In the genomic region with DNA sequence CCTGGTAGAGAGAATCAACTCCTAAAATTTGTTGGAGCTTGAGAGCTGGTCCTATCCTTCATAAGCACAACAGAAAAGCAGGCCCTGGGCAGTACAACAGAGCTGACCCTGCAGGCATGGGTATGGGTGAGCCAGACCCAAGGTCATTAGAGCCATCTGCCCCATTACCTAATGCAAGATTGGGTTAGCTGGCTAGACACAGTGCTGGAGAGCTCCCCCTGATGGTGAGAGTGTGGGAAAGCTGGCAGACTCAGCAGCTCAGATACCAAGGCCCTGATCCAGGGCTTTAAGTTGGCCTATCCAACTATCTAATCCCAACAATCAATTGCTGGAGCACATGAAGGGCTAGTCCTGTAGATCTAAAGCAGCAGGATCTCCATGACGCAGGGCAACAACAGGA, we compare ENCODE assay signal across 8 mouse cellular contexts. TPM values are rescaled to one million over a fixed set of nuclear protein-coding genes. Genes with fewer than 3 reads are reported as not detected.
DNase-seq lines count a peak whose midpoint lies in the region; ATAC-seq lines count a peak whose summit lies in the region.

No protein-coding gene starts in this region.

- no peak overlapping the region for H3K27ac ChIP-seq in forebrain, embryonic 11.5 days (ENCODE audit: low read depth, low read length)
- H3K27ac ChIP-seq in forebrain, embryonic 12.5 days, result no peak overlapping the region
- H3K27ac ChIP-seq in stomach, embryonic 16.5 days (ENCODE audit: low read length), result no peak overlapping the region

- 83% methylated on average over 1 of the region's 1 CpGs for WGBS in forebrain, embryonic 11.5 days
- WGBS in forebrain, embryonic 12.5 days, result 85% methylated on average over 1 of the region's 1 CpGs
- WGBS in stomach, embryonic 16.5 days, result 77% methylated on average over 1 of the region's 1 CpGs

- H3K4me2 ChIP-seq in forebrain, embryonic 11.5 days (ENCODE audit: low read depth, low read length, severe bottlenecking), result no peak overlapping the region
- H3K4me2 ChIP-seq in forebrain, embryonic 12.5 days, result no peak overlapping the region
- H3K4me2 ChIP-seq in stomach, embryonic 16.5 days (ENCODE audit: low read depth, low read length), result no peak overlapping the region

- H3K9ac ChIP-seq in forebrain, embryonic 11.5 days (ENCODE audit: low read length), result no peak overlapping the region
- no peak overlapping the region for H3K9ac ChIP-seq in forebrain, embryonic 12.5 days
- no peak overlapping the region for H3K9ac ChIP-seq in stomach, embryonic 16.5 days (ENCODE audit: low read length)

- H3K4me3 ChIP-seq in forebrain, embryonic 11.5 days (ENCODE audit: low read depth, low read length), result no peak overlapping the region
- no peak overlapping the region for H3K4me3 ChIP-seq in forebrain, embryonic 12.5 days (replicated peaks)
- H3K4me3 ChIP-seq in stomach, embryonic 16.5 days (replicated peaks; ENCODE audit: low read length), result no peak overlapping the region

- H3K36me3 ChIP-seq in forebrain, embryonic 11.5 days (ENCODE audit: control insufficient read depth, insufficient read depth, low read length), result peaks cover 5% of the 10 kb centered on the region
- peaks cover 69% of the 10 kb centered on the region for H3K36me3 ChIP-seq in forebrain, embryonic 12.5 days (replicated peaks)
- peaks cover 20% of the 10 kb centered on the region for H3K36me3 ChIP-seq in stomach, embryonic 16.5 days (ENCODE audit: control insufficient read depth, insufficient read depth, low read length)

- peaks cover 5% of the 10 kb centered on the region; the same call in 1 of the 2 replicates for H3K4me1 ChIP-seq in forebrain, embryonic 11.5 days (replicated peaks; ENCODE audit: control insufficient read depth, insufficient read depth, low read length)
- peaks cover 11% of the 10 kb centered on the region for H3K4me1 ChIP-seq in forebrain, embryonic 12.5 days
- H3K4me1 ChIP-seq in stomach, embryonic 16.5 days (ENCODE audit: control insufficient read depth, insufficient read depth, low read length), result peaks cover 6% of the 10 kb centered on the region

- intact Hi-C loops in heart, postnatal 36 days (cut with DNase I), result loop anchor here (2.0 kb wide), 1 partner anchor 22 kb away; a partner anchor contains a TSS

- no peak for ATAC-seq in forebrain, embryonic 11.5 days (replicated peaks; ENCODE audit: low FRiP score)
- no peak for ATAC-seq in forebrain, embryonic 12.5 days (ENCODE audit: low FRiP score)
- ATAC-seq in common myeloid progenitor, adult 5-6 weeks (replicated peaks; ENCODE audit: low read depth, poor library complexity, severe bottlenecking), result peak; percentile 84
- 0 out of 2 replicates have a peak, but pooled peaks have one; percentile 12 for ATAC-seq in stomach, embryonic 16.5 days (ENCODE audit: insufficient read depth, low FRiP score)

- no peaks in the 10 kb centered on the region for H3K9me3 ChIP-seq in forebrain, embryonic 11.5 days (ENCODE audit: control insufficient read depth, low read length)
- H3K9me3 ChIP-seq in forebrain, embryonic 12.5 days, result no peaks in the 10 kb centered on the region
- H3K9me3 ChIP-seq in stomach, embryonic 16.5 days (replicated peaks; ENCODE audit: control insufficient read depth, low read length), result no peaks in the 10 kb centered on the region

- DNase-seq in forebrain, embryonic 11.5 days (ENCODE audit: low spot score), result peak; percentile 66
- peak; percentile 53 for DNase-seq in urinary bladder, postnatal 14 days (ENCODE audit: low spot score)
- DNase-seq in urinary bladder, postnatal 4 days (ENCODE audit: low spot score in 2 of 2), result no peak
- peak; percentile 49 to 50 for DNase-seq in heart, postnatal 36 days
- DNase-seq in lung, postnatal 10 days, result peak; percentile 71

- H3K27me3 ChIP-seq in forebrain, embryonic 11.5 days (ENCODE audit: control insufficient read depth, insufficient read depth, low read length), result no peaks in the 10 kb centered on the region
- H3K27me3 ChIP-seq in forebrain, embryonic 12.5 days, result no peaks in the 10 kb centered on the region
- no peaks in the 10 kb centered on the region for H3K27me3 ChIP-seq in stomach, embryonic 16.5 days (ENCODE audit: control insufficient read depth, insufficient read depth, low read length)

RNA-seq across cellular contexts. Expression of a gene that starts 4.5 kb away (rescaled TPM):
- 22.4 and 22.6 TPM in 2 replicates for polyA plus RNA-seq in forebrain, embryonic 11.5 days (2014; fragmentation: Nextera tagmentation; extraction: Ambion mirVana)
- polyA plus RNA-seq in forebrain, embryonic 12.5 days (2016; fragmentation: Nextera tagmentation; extraction: Ambion mirVana), result 23.0 and 26.5 TPM in 2 replicates
- total RNA-seq in common myeloid progenitor, adult 5-6 weeks (2017), result 42.8 and 48.4 TPM in 2 replicates
- 10 to 100 TPM; 74.5 to 78.2 TPM for total RNA-seq in heart, postnatal 36 days (2021)
- polyA plus RNA-seq in stomach, embryonic 16.5 days (2015; fragmentation: Nextera tagmentation; extraction: Ambion mirVana), result 24.6 TPM in 2 replicates

RNA-seq across cellular contexts. Expression of a gene that starts 5.1 kb away (rescaled TPM):
- polyA plus RNA-seq in forebrain, embryonic 11.5 days (2014; fragmentation: Nextera tagmentation; extraction: Ambion mirVana), result 345 and 373 TPM in 2 replicates
- 391 and 397 TPM in 2 replicates for polyA plus RNA-seq in forebrain, embryonic 12.5 days (2016; fragmentation: Nextera tagmentation; extraction: Ambion mirVana)
- 324 and 355 TPM in 2 replicates for total RNA-seq in common myeloid progenitor, adult 5-6 weeks (2017)
- 100 to 1,000 TPM; 188 to 208 TPM for total RNA-seq in heart, postnatal 36 days (2021)
- 372 and 388 TPM in 2 replicates for polyA plus RNA-seq in stomach, embryonic 16.5 days (2015; fragmentation: Nextera tagmentation; extraction: Ambion mirVana)

RNA-seq across cellular contexts. Expression of a gene that starts 22.8 kb away (rescaled TPM):
- 78.4 and 89.0 TPM in 2 replicates for polyA plus RNA-seq in forebrain, embryonic 11.5 days (2014; fragmentation: Nextera tagmentation; extraction: Ambion mirVana)
- polyA plus RNA-seq in forebrain, embryonic 12.5 days (2016; fragmentation: Nextera tagmentation; extraction: Ambion mirVana), result 76.5 and 78.4 TPM in 2 replicates
- 21.3 and 27.0 TPM in 2 replicates for total RNA-seq in common myeloid progenitor, adult 5-6 weeks (2017)
- 10 to 100 TPM; 22.9 to 24.1 TPM for total RNA-seq in heart, postnatal 36 days (2021)
- polyA plus RNA-seq in stomach, embryonic 16.5 days (2015; fragmentation: Nextera tagmentation; extraction: Ambion mirVana), result 53.4 and 59.7 TPM in 2 replicates

RNA-seq across cellular contexts. Expression of a gene that starts 46.3 kb away (rescaled TPM):
- 26.3 and 33.3 TPM in 2 replicates for polyA plus RNA-seq in forebrain, embryonic 11.5 days (2014; fragmentation: Nextera tagmentation; extraction: Ambion mirVana)
- polyA plus RNA-seq in forebrain, embryonic 12.5 days (2016; fragmentation: Nextera tagmentation; extraction: Ambion mirVana), result 26.6 and 29.4 TPM in 2 replicates
- total RNA-seq in common myeloid progenitor, adult 5-6 weeks (2017), result 22.7 and 33.6 TPM in 2 replicates
- total RNA-seq in heart, postnatal 36 days (2021), result 10 to 100 TPM; 13.7 to 14.3 TPM
- 23.6 and 24.0 TPM in 2 replicates for polyA plus RNA-seq in stomach, embryonic 16.5 days (2015; fragmentation: Nextera tagmentation; extraction: Ambion mirVana)

Comparison
In these comparisons a context has a peak if more than half of its experiments do, and no peak if none do; other contexts are left out.
1. DNase-seq: peak in forebrain, embryonic 11.5 days (single experiment), urinary bladder, postnatal 14 days (single experiment), heart, postnatal 36 days (2 of 2) and lung, postnatal 10 days (single experiment); none in urinary bladder, postnatal 4 days (0 of 2).
2. ATAC-seq: peak in common myeloid progenitor, adult 5-6 weeks (single experiment) and stomach, embryonic 16.5 days (single experiment); none in forebrain, embryonic 11.5 days (single experiment) and forebrain, embryonic 12.5 days (single experiment).